Mouse (Mus musculus) midbrain, embryonic 11.5 days (tissue): ENCODE data around the gene Drc3. TPM values are rescaled to one million over a fixed set of nuclear protein-coding genes. Genes with fewer than 3 reads are reported as not detected.
"Not testable (repeated sequence)": the region's sequence is repeated elsewhere in the genome, so short reads cannot be mapped to it uniquely, and the experiment has no call there.

ENCODE experiments used
- ATAC-seq: fragments of 200-750 bp; cut with Nextera tagmentation; 2 replicates; pipeline ENCODE4 v1.8.0; 2017; ENCODE audit warnings: moderate TSS enrichment, moderate library complexity; ENCODE audit not compliant: low FRiP score
- DNase-seq: peaks from one replicate; pipeline ENCODE4 v3.0.0; 2015; ENCODE audit warnings: low spot score; ENCODE audit errors: missing footprints
- H3K27ac ChIP-seq: fragments of 300-500 bp; sonication (generic); 2 replicates; pipeline ENCODE4 v1.5.1; 2014; ENCODE audit warnings: low read depth, low read length
- H3K27me3 ChIP-seq: fragments of 300-500 bp; sonication (generic); 2 replicates; pipeline ENCODE4 v1.6.1; 2014; ENCODE audit warnings: mild to moderate bottlenecking, low read length, moderate library complexity, mixed read lengths; ENCODE audit not compliant: control insufficient read depth, insufficient read depth
- H3K36me3 ChIP-seq: fragments of 300-500 bp; sonication (generic); 2 replicates; pipeline ENCODE4 v1.6.1; 2014; ENCODE audit warnings: mild to moderate bottlenecking, low read length, moderate library complexity, mixed read lengths; ENCODE audit not compliant: control insufficient read depth, insufficient read depth
- H3K4me1 ChIP-seq: fragments of 300-500 bp; sonication (generic); 2 replicates; pipeline ENCODE4 v1.6.1; 2014; ENCODE audit warnings: low read length; ENCODE audit not compliant: control insufficient read depth, insufficient read depth
- H3K4me2 ChIP-seq: fragments of 300-500 bp; sonication (generic); 2 replicates; pipeline ENCODE4 v1.6.1; 2014; ENCODE audit warnings: mild to moderate bottlenecking, moderate library complexity
- H3K4me3 ChIP-seq: fragments of 300-500 bp; sonication (generic); 2 replicates; pipeline ENCODE4 v1.5.1; 2014; ENCODE audit warnings: low read depth, low read length
- H3K9ac ChIP-seq: fragments of 300-500 bp; sonication (generic); 2 replicates; pipeline ENCODE4 v1.6.1; 2014; ENCODE audit warnings: low read length
- H3K9me3 ChIP-seq: fragments of 300-500 bp; sonication (generic); 2 replicates; pipeline ENCODE4 v1.6.1; 2016; ENCODE audit warnings: low read length; ENCODE audit not compliant: control insufficient read depth
- WGBS: fragments of 180-500 bp; shearing (Covaris S2); extraction: QIAGEN DNeasy Blood & Tissue Kit; methylation state at CpG from one replicate; pipeline ENCODE4 v1.1.7; 2014; 5-methylcytosine and 5-hydroxymethylcytosine counted together
- polyA plus RNA-seq: library from polyadenylated mRNA; unstranded; fragments of >200 nt; fragmentation: Nextera tagmentation; extraction: Ambion mirVana; gene quantifications from 2 replicates; pipeline ENCODE4 v1.2.1, GENCODE M21; 2014

Gene Drc3
- polyA plus RNA-seq, 1 experiment from 2014 or later = 2.4 TPM

DNA sequence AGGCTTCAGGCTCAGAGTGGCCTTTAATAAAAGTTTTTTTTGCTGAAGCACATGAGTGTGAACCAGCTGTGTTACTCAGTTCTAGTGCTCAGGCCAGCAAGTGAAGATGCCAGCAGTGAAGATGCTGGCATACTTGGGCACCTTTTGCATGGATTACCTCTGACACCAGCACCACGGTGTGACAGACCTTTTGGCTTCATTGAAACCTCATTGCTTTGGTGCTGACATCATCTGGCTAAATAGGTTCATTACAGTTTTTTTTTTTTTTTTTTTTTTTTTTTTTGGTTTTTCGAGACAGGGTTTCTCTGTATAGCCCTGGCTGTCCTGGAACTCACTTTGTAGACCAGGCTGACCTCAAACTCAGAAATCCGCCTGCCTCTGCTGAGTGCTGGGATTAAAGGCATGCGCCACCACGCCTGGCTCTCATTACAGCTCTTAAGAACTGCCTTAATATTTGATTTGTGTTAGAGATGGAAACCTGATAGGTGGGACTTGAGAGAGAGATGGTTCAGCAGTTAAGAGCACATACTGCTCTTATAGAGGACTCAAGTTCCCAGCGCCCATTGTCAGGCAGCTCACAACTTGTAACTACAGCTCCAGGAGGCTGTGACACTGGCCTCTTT is 69.0 kb downstream of the Drc3 start:
- Histone ChIP-seq H3K4me3 (no peak overlapping the region), H3K9ac (no peak overlapping the region)
- no peak for DNase-seq

DNA sequence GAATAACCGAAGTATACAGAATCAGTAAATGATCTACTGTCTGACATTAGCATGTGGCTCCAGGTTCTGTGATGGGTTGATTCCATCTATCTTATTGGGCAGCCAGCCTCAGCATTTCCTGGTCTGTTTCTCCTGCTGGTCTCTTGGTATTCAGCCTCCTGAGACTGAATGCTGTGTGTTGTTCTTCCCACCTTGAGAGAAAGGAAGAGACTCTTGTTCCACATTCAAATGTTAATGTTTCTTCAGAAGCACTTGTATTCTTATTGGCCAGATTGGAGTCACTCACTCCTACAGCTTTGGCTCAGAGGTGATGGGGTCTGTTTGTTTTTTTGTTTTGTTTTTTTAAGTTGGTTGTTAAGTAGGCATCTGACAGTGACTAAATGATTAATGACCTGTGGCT is 69.9 kb downstream of the Drc3 start:
- DNase-seq (no peak), ATAC-seq (no peak)
- Histone ChIP-seq H3K36me3 (no peaks in the 10 kb centered on the region), H3K9me3 (no peaks in the 10 kb centered on the region), H3K4me1 (peaks cover 8% of the 10 kb centered on the region), H3K9ac (no peak overlapping the region), H3K27me3 (no peaks in the 10 kb centered on the region), H3K4me2 (no peak overlapping the region), H3K4me3 (no peak overlapping the region), H3K27ac (no peak overlapping the region)
- 77% methylated on average over 1 of the region's 1 CpGs for WGBS

More for the DNA sequence above, 69.0 kb downstream of the Drc3 start:
- H3K4me1 ChIP-seq = peaks cover 9% of the 10 kb centered on the region
- WGBS = 77% methylated on average over 5 of the region's 6 CpGs
- ATAC-seq = no peak
- H3K9me3 ChIP-seq = no peaks in the 10 kb centered on the region
- no peak overlapping the region for H3K27ac ChIP-seq
- H3K4me2 ChIP-seq = no peak overlapping the region
- H3K36me3 ChIP-seq = no peaks in the 10 kb centered on the region
- no peaks in the 10 kb centered on the region for H3K27me3 ChIP-seq

DNA sequence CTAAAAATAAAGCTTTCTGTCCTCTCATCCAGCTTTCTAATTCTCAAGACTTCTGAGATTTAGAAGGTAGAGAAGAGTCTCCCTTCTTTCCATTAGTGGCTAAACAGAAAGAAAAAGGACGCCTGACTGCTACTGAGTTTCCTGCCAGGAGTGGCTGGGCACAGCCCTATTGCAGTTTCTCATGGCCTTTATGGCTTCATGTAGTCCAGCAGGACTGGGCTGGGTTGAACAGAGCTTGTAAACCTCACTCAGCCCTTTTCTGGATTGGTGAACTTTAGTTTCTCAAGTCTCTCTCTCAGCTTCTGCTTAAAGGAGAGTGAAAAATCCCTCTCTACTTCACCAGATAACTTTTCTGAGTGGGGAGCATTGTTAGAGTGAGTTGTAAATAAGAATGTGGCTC is 73.3 kb downstream of the Drc3 start:
- Histone ChIP-seq H3K27me3 (no peaks in the 10 kb centered on the region), H3K9me3 (no peaks in the 10 kb centered on the region), H3K9ac (no peak overlapping the region), H3K4me2 (no peak overlapping the region), H3K4me1 (no peaks in the 10 kb centered on the region), H3K27ac (no peak overlapping the region), H3K36me3 (no peaks in the 10 kb centered on the region), H3K4me3 (no peak overlapping the region)
- 70% methylated on average over 1 of the region's 1 CpGs for WGBS
- DNase-seq (no peak), ATAC-seq (no peak)

DNA sequence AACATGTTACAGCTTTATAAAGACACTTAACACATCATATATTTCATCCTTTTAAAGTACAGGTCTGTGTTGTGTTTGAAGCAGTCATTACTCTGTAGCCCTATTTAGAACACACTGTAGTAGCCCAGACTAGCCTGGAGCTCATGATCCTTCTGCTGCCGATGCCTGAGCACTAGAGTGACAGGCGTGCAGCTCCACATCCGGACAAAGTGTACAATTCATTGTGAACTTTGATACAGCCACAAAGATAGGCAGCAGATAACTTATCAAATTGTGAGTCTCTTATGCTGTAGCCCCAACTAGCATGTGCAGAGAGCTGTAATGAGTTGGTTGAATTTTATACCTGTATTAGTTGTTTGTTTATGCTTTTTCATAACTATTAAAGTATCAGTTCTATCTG is 74.5 kb downstream of the Drc3 start:
- Histone ChIP-seq H3K4me1 (no peaks in the 10 kb centered on the region), H3K9ac (no peak overlapping the region), H3K9me3 (no peaks in the 10 kb centered on the region), H3K4me2 (no peak overlapping the region), H3K36me3 (0 out of 2 replicates have a peak, but pooled peaks cover under 1% of the 10 kb centered on the region), H3K27ac (no peak overlapping the region), H3K27me3 (no peaks in the 10 kb centered on the region), H3K4me3 (no peak overlapping the region)
- ATAC-seq = no peak
- 91% methylated on average over 3 of the region's 3 CpGs for WGBS
- DNase-seq = no peak

DNA sequence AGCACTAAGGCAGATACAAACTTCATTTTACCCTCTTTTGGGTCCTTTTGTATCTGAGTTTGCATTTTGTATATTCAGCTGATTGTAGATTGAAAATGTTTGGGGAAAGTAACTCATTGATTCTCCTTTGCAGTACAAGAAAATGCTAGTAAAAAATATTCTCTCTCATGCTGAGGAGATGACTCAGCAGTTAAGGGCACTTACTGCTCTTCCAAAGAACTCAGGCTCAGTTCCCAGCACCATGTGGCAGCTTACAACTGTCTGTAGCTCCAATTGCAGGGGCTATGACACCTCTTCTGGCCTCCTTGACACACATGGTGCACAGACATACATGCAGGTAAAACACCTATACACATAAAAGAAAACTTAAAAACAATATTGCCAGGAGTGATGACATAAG is 80.4 kb downstream of the Drc3 start:
- no peaks in the 10 kb centered on the region for H3K4me1 ChIP-seq
- H3K4me3 ChIP-seq = no peak overlapping the region
- H3K27me3 ChIP-seq = no peaks in the 10 kb centered on the region
- H3K27ac ChIP-seq = no peak overlapping the region
- ATAC-seq = no peak
- DNase-seq = no peak
- H3K4me2 ChIP-seq = no peak overlapping the region
- H3K9me3 ChIP-seq = no peaks in the 10 kb centered on the region
- peaks cover 2% of the 10 kb centered on the region; the same call in 1 of the 2 replicates for H3K36me3 ChIP-seq
- H3K9ac ChIP-seq = no peak overlapping the region

DNA sequence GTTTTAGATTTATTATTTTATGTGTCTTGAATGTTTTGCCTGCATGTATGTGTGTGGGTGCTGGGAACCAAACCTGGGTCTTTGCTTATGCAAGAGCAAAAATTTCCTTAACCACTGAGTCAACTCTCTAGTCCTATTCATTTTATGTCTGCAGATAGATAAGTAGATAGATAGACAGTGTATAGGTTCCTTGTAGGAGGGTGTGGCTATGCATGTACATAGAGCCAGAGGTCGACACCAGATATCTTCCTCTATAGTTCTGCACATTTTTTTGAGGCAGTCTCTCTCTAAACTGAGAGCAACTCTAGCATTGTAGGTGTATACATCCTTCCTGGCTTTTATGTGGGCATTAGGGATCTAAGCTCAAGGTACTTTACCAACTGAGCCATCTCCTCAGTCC is 82.0 kb downstream of the Drc3 start:
- Histone ChIP-seq H3K9ac (no peak overlapping the region), H3K4me3 (no peak overlapping the region), H3K4me1 (no peaks in the 10 kb centered on the region), H3K4me2 (no peak overlapping the region), H3K27ac (no peak overlapping the region), H3K36me3 (peaks cover 2% of the 10 kb centered on the region; the same call in 1 of the 2 replicates), H3K27me3 (no peaks in the 10 kb centered on the region), H3K9me3 (no peaks in the 10 kb centered on the region)
- ATAC-seq (no peak), DNase-seq (no peak)
- WGBS = 97% methylated on average over 1 of the region's 1 CpGs

DNA sequence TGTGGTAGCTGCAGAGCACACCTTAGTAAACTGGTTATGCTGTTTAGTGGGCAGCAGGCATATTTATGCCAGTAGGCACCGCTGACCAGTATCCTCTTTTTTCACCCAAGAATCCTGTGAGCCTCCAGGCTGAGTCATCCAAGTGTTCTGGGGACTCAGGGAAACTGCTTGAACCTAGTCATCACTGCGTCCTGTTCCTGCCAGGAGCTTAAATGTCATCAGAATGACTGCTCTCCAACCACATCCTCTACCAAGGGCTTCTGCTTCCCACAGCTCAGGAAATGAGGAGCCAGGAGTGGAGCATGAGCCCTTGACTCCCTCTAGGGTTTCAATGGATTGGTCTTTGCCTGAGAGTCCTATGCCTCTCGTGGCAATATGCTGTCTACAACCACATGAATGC is 83.5 kb downstream of the Drc3 start:
- Histone ChIP-seq H3K9me3 (no peaks in the 10 kb centered on the region), H3K27ac (no peak overlapping the region), H3K27me3 (no peaks in the 10 kb centered on the region), H3K4me2 (no peak overlapping the region), H3K36me3 (peaks cover 7% of the 10 kb centered on the region), H3K4me1 (no peaks in the 10 kb centered on the region), H3K4me3 (no peak overlapping the region), H3K9ac (no peak overlapping the region)
- DNase-seq (no peak), ATAC-seq (no peak)
- WGBS = 92% methylated on average over 3 of the region's 3 CpGs

DNA sequence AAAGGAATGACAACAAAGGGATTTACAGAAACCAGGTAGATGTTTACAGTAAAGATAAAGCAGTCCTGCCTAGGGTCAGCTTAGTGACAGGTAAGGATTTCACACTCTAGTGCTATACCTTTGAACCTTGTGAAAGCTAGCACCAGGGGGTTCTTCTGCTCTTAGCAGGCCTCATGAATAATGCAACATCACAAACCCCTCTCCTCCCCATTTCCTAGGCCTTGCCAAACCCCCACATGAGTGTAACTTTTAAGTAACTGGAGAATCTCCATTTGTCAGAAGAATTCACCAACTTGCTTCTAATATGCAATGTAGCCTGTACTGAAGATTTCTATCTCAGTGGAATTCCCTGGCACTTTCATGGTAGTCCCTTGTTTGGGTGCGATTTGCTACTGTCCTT is 86.5 kb downstream of the Drc3 start:
- H3K9me3 ChIP-seq, H3K27ac ChIP-seq, H3K4me2 ChIP-seq, H3K27me3 ChIP-seq, H3K36me3 ChIP-seq, H3K4me3 ChIP-seq, H3K4me1 ChIP-seq, H3K9ac ChIP-seq, DNase-seq, ATAC-seq: not testable (repeated sequence)
- 26% methylated on average over 1 of the region's 1 CpGs for WGBS

DNA sequence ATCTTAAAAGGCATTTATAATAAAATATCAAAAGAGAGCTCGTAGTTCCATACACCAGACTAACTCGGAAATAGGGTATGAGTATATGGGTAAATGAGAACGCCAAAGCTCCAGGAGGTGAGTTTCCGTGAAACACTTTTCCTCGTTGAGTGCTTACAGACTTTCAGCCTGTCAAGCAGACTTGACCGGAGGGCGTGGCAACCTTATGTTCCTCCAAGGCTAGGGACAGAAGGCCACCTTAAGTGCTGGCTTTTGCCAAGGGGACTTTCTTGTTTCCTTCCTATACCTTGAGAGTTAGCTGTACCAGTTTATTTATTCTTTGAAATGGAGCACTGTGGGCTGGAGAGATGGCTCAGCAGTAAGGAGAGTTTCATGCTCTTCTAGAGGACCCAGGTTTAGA is 87.0 kb downstream of the Drc3 start:
- Histone ChIP-seq H3K9me3 (no peaks in the 10 kb centered on the region), H3K27ac (no peak overlapping the region), H3K9ac (no peak overlapping the region), H3K36me3 (peaks cover 10% of the 10 kb centered on the region), H3K27me3 (no peaks in the 10 kb centered on the region), H3K4me3 (no peak overlapping the region), H3K4me1 (no peaks in the 10 kb centered on the region), H3K4me2 (no peak overlapping the region)
- ATAC-seq = no peak
- WGBS = 54% methylated on average over 7 of the region's 7 CpGs
- DNase-seq = no peak
